Mouse (Mus musculus) megakaryocyte progenitor cell, adult 5-6 weeks (primary cell): ENCODE results near the gene Cd8b1. TPM values are rescaled to one million over a fixed set of nuclear protein-coding genes. Genes with fewer than 3 reads are reported as not detected.

ENCODE experiments used
- total RNA-seq, 2 experiments: library from RNA; stranded (forward) in 1 of 2; stranded (reverse) in 1 of 2; fragments of 157-497, 149-512 nt in 1 of 2; fragments of 200-1000 nt in 1 of 2; gene quantifications; 2 replicates each; pipeline versions ENCODE4 v1.2.3 to v1.2.4; 2015 to 2017

The Cd8b1 gene
- total RNA-seq, 2 experiments from 2014 or later = not detected

Other genes with a start within 250 kb of the Cd8b1 start
- 0.98 and 1.2 TPM in 2 replicates for gene Thnsl2, start 178.3 kb upstream of the Cd8b1 start, total RNA-seq (2015)
- gene Thnsl2, start 178.3 kb upstream of the Cd8b1 start, total RNA-seq (2017) = 0.47 and 1.3 TPM in 2 replicates
- gene Fabp1, start 123.0 kb upstream of the Cd8b1 start, total RNA-seq (2015) = not detected in 2 replicates
- gene Fabp1, start 123.0 kb upstream of the Cd8b1 start, total RNA-seq (2017) = not detected in 2 replicates
- gene Krcc1, start 51.1 kb upstream of the Cd8b1 start, total RNA-seq (2015) = 75.1 and 76.5 TPM in 2 replicates
- gene Krcc1, start 51.1 kb upstream of the Cd8b1 start, total RNA-seq (2017) = 101 and 114 TPM in 2 replicates
- not detected in 2 replicates for gene Smyd1, start 555 bp upstream of the Cd8b1 start, total RNA-seq (2015)
- gene Smyd1, start 555 bp upstream of the Cd8b1 start, total RNA-seq (2017) = not detected in 2 replicates
- gene Cd8a, start 50.6 kb downstream of the Cd8b1 start, total RNA-seq (2015) = not detected in 2 replicates
- gene Cd8a, start 50.6 kb downstream of the Cd8b1 start, total RNA-seq (2017) = not detected in 2 replicates
- 35.1 and 39.9 TPM in 2 replicates for gene Rmnd5a, start 117.8 kb downstream of the Cd8b1 start, total RNA-seq (2015)
- gene Rmnd5a, start 117.8 kb downstream of the Cd8b1 start, total RNA-seq (2017) = 37.9 and 46.7 TPM in 2 replicates
- gene Rnf103, start 171.1 kb downstream of the Cd8b1 start, total RNA-seq (2015) = 11.7 and 14.9 TPM in 2 replicates
- gene Rnf103, start 171.1 kb downstream of the Cd8b1 start, total RNA-seq (2017) = 10.8 and 12.4 TPM in 2 replicates
- 29.5 and 34.7 TPM in 2 replicates for gene Chmp3, start 221.0 kb downstream of the Cd8b1 start, total RNA-seq (2015)
- 95.2 and 133 TPM in 2 replicates for gene Chmp3, start 221.0 kb downstream of the Cd8b1 start, total RNA-seq (2017)